Mouse (Mus musculus): ENCODE data around the gene Gm37240. TPM values are rescaled to one million over a fixed set of nuclear protein-coding genes. Genes with fewer than 3 reads are reported as not detected.

Gene Gm37240
- polyA plus RNA-seq, 1 experiment from 2014 or later: 0.82 TPM

DNA sequence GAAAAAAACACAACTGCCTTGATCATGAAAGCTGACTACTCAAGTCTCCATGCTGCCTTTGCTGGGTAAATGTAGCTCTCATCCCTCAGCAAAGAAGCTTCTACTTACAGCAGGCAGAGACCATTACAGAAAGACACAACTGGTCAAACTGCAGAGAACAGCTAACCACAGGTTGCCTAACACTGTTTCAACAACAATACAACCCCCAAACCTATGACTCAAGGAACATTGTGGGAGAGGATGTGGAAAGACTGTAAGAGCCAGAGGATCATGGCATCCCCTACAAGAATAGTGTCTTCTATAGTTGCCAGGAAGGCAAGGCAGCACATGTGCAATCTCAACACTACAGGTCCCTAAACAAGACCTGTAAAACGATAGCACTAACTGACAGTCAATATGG, 94.2 kb downstream of the Gm37240 start:
- no peak overlapping the region for H3K9ac ChIP-seq (ENCODE audit: low read length)
- H3K9me3 ChIP-seq (ENCODE audit: control insufficient read depth, low read length): no peaks in the 10 kb centered on the region
- ATAC-seq (ENCODE audit: insufficient read depth, low FRiP score, low TSS enrichment) (no peak), DNase-seq (ENCODE audit: low spot score) (no peak)
- no peak overlapping the region for H3K4me2 ChIP-seq (ENCODE audit: low read depth)
- no peak overlapping the region for H3K27ac ChIP-seq (ENCODE audit: low read depth, low read length)
- H3K27me3 ChIP-seq (ENCODE audit: control insufficient read depth, insufficient read depth, low read length): no peaks in the 10 kb centered on the region
- no peaks in the 10 kb centered on the region for H3K4me1 ChIP-seq (ENCODE audit: control insufficient read depth, insufficient read depth, low read length)
- 55% methylated on average over 1 of the region's 1 CpGs for WGBS
- H3K4me3 ChIP-seq (ENCODE audit: low read depth, low read length): no peak overlapping the region
- H3K36me3 ChIP-seq (ENCODE audit: control insufficient read depth, insufficient read depth, low read length): no peaks in the 10 kb centered on the region

DNA sequence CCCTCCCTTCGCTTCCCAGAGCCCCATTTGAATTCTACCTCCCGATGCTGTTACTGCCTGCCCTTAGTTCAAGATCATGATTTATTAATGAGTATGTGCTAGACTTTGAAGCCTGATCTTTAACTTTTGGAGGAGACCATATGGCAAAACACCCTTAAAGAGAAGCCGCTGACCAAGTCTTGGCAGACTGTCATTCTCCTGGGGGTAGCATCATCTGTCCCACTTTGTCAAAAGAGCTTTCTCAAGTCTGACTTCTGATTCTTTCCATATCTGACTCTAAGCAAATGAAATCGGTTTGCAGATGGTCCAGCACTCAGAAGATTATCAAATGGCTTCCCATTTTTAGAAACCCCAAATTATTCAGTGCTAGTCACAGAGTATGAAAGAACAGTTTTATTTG, 97.6 kb downstream of the Gm37240 start:
- Histone ChIP-seq H3K9me3 (ENCODE audit: control insufficient read depth, low read length) (no peaks in the 10 kb centered on the region), H3K4me3 (ENCODE audit: low read depth, low read length) (no peak overlapping the region), H3K4me2 (ENCODE audit: low read depth) (no peak overlapping the region), H3K36me3 (ENCODE audit: control insufficient read depth, insufficient read depth, low read length) (no peaks in the 10 kb centered on the region), H3K27ac (ENCODE audit: low read depth, low read length) (no peak overlapping the region), H3K27me3 (ENCODE audit: control insufficient read depth, insufficient read depth, low read length) (no peaks in the 10 kb centered on the region), H3K4me1 (ENCODE audit: control insufficient read depth, insufficient read depth, low read length) (no peaks in the 10 kb centered on the region), H3K9ac (ENCODE audit: low read length) (no peak overlapping the region)
- WGBS: 65% methylated on average over 4 of the region's 4 CpGs
- no peak for DNase-seq (ENCODE audit: low spot score)
- ATAC-seq (ENCODE audit: insufficient read depth, low FRiP score, low TSS enrichment): no peak

DNA sequence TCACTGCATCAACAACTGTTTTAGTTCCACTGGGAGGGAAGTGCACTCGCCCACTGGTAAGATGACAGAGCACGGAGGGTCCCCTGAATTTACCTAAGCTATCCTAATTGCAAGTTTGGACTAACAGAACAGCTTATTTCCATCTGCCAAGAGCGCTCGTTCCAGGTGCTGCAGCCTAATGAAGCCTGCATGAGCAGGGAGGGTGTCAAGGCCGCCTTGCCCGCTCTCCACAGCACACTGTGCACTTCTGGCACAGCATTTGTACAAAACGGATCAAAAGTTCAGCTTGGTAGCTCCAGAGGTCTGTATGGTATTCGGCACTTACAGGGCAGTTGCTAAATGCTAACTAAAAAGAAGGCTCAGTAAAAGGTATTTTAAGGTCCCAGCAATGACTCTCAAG, 100.8 kb downstream of the Gm37240 start:
- WGBS: 81% methylated on average over 8 of the region's 8 CpGs
- Histone ChIP-seq H3K36me3 (ENCODE audit: control insufficient read depth, insufficient read depth, low read length) (no peaks in the 10 kb centered on the region), H3K27me3 (ENCODE audit: control insufficient read depth, insufficient read depth, low read length) (no peaks in the 10 kb centered on the region), H3K4me1 (ENCODE audit: control insufficient read depth, insufficient read depth, low read length) (no peaks in the 10 kb centered on the region), H3K4me3 (ENCODE audit: low read depth, low read length) (no peak overlapping the region), H3K4me2 (ENCODE audit: low read depth) (no peak overlapping the region), H3K27ac (ENCODE audit: low read depth, low read length) (no peak overlapping the region), H3K9ac (ENCODE audit: low read length) (no peak overlapping the region), H3K9me3 (ENCODE audit: control insufficient read depth, low read length) (no peaks in the 10 kb centered on the region)
- DNase-seq (ENCODE audit: low spot score) (no peak), ATAC-seq (ENCODE audit: insufficient read depth, low FRiP score, low TSS enrichment) (no peak)

DNA sequence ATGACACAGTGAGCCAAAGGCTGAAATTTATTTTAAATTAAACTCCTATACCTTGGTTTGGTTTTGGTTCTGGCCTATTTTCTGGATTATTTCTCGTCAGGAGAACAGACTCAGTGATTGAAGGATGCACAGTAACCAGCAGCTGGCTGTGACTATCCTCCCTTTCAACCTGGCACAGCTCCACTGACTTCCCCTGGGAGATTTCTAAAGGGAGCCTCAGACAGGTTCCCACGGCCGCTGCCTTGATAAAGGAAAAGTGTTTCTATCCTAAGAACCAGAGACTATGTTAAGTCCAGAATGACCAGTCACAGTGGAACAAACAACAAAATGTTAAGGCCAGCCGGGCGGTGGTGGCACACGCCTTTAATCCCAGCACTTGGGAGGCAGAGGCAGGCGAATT, 106.4 kb downstream of the Gm37240 start:
- Histone ChIP-seq H3K4me3 (ENCODE audit: low read depth, low read length) (no peak overlapping the region), H3K9me3 (ENCODE audit: control insufficient read depth, low read length) (no peaks in the 10 kb centered on the region), H3K4me2 (ENCODE audit: low read depth) (no peak overlapping the region), H3K36me3 (ENCODE audit: control insufficient read depth, insufficient read depth, low read length) (no peaks in the 10 kb centered on the region), H3K4me1 (ENCODE audit: control insufficient read depth, insufficient read depth, low read length) (no peaks in the 10 kb centered on the region), H3K27ac (ENCODE audit: low read depth, low read length) (no peak overlapping the region), H3K27me3 (ENCODE audit: control insufficient read depth, insufficient read depth, low read length) (no peaks in the 10 kb centered on the region), H3K9ac (ENCODE audit: low read length) (no peak overlapping the region)
- DNase-seq (ENCODE audit: low spot score): no peak
- 77% methylated on average over 7 of the region's 7 CpGs for WGBS
- ATAC-seq (ENCODE audit: insufficient read depth, low FRiP score, low TSS enrichment): no peak

DNA sequence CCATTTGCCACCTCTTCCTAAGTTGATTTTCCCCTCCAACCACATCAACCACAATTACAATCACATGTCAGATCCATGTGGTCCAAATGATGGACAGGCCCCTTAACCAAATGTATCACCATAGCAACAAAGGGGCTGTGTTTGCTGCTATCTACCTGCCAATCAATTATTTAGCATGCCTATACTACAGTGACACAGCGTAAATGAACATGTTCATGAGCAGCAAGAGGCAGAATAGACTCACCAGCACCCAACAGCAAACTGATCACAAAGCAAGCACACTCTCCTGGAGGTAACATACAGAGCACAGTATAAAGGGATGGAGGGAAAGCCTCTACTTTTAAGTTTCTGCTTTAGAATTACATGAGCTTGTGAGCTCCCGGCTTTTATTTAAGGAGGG, 107.0 kb downstream of the Gm37240 start:
- H3K4me2 ChIP-seq (ENCODE audit: low read depth): no peak overlapping the region
- WGBS: 80% methylated on average over 2 of the region's 2 CpGs

DNA sequence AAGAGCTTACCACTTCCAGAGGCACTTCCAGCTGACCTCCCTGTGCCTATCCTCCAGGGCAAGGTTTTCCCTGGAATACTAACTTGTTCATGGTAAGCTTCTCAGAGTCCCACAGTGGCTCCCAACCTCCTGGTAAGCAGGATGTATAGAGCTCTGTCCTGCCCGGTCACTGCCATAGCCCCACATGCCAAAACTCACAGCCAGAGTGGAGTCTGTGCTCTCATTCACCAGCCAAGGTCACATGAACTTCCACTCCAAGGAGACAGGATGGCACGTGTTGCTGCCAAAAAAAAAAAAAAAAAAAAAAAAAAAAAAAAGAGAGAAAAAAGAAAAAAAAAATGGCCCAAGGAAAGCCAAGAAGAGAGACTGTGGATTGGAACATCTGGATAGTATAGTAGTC, 109.5 kb downstream of the Gm37240 start:
- Histone ChIP-seq H3K9ac (ENCODE audit: low read length) (no peak overlapping the region), H3K27me3 (ENCODE audit: control insufficient read depth, insufficient read depth, low read length) (no peaks in the 10 kb centered on the region), H3K4me2 (ENCODE audit: low read depth) (no peak overlapping the region), H3K4me1 (ENCODE audit: control insufficient read depth, insufficient read depth, low read length) (no peaks in the 10 kb centered on the region), H3K9me3 (ENCODE audit: control insufficient read depth, low read length) (no peaks in the 10 kb centered on the region), H3K36me3 (ENCODE audit: control insufficient read depth, insufficient read depth, low read length) (no peaks in the 10 kb centered on the region), H3K27ac (ENCODE audit: low read depth, low read length) (no peak overlapping the region), H3K4me3 (ENCODE audit: low read depth, low read length) (no peak overlapping the region)
- WGBS: 80% methylated on average over 2 of the region's 2 CpGs
- no peak for ATAC-seq (ENCODE audit: insufficient read depth, low FRiP score, low TSS enrichment)
- DNase-seq (ENCODE audit: low spot score): no peak

More for the DNA sequence above, 107.0 kb downstream of the Gm37240 start:
- H3K4me1 ChIP-seq (ENCODE audit: control insufficient read depth, insufficient read depth, low read length): no peaks in the 10 kb centered on the region
- H3K36me3 ChIP-seq (ENCODE audit: control insufficient read depth, insufficient read depth, low read length): no peaks in the 10 kb centered on the region
- DNase-seq (ENCODE audit: low spot score) (no peak), ATAC-seq (ENCODE audit: insufficient read depth, low FRiP score, low TSS enrichment) (no peak)
- no peaks in the 10 kb centered on the region for H3K9me3 ChIP-seq (ENCODE audit: control insufficient read depth, low read length)
- H3K9ac ChIP-seq (ENCODE audit: low read length): no peak overlapping the region
- H3K27me3 ChIP-seq (ENCODE audit: control insufficient read depth, insufficient read depth, low read length): no peaks in the 10 kb centered on the region
- no peak overlapping the region for H3K4me3 ChIP-seq (ENCODE audit: low read depth, low read length)
- no peak overlapping the region for H3K27ac ChIP-seq (ENCODE audit: low read depth, low read length)

DNA sequence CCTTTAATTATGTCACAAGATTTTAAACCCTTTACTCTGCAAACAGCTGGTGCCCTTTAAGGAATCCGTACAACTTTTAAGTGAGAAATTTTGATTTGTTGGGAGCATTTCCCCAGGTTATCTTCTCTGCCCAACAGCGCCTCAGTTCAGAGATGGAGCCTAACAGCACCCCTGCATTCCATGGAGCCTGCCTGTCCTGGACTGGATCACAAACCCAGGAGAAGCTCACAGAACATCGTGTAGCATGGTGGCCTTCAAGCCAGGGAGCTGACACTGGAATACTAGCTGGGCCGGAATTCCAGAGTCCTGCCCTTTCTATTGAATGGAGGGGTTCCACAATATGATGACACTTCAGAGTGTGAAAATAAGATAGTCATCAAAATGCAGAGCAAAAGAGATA, 110.0 kb downstream of the Gm37240 start:
- no peaks in the 10 kb centered on the region for H3K27me3 ChIP-seq (ENCODE audit: control insufficient read depth, insufficient read depth, low read length)
- no peak overlapping the region for H3K4me3 ChIP-seq (ENCODE audit: low read depth, low read length)
- no peaks in the 10 kb centered on the region for H3K4me1 ChIP-seq (ENCODE audit: control insufficient read depth, insufficient read depth, low read length)
- H3K9ac ChIP-seq (ENCODE audit: low read length): no peak overlapping the region
- 82% methylated on average over 4 of the region's 4 CpGs for WGBS
- H3K36me3 ChIP-seq (ENCODE audit: control insufficient read depth, insufficient read depth, low read length): no peaks in the 10 kb centered on the region
- H3K4me2 ChIP-seq (ENCODE audit: low read depth): no peak overlapping the region
- DNase-seq (ENCODE audit: low spot score) (no peak), ATAC-seq (ENCODE audit: insufficient read depth, low FRiP score, low TSS enrichment) (no peak)
- H3K27ac ChIP-seq (ENCODE audit: low read depth, low read length): no peak overlapping the region
- no peaks in the 10 kb centered on the region for H3K9me3 ChIP-seq (ENCODE audit: control insufficient read depth, low read length)

DNA sequence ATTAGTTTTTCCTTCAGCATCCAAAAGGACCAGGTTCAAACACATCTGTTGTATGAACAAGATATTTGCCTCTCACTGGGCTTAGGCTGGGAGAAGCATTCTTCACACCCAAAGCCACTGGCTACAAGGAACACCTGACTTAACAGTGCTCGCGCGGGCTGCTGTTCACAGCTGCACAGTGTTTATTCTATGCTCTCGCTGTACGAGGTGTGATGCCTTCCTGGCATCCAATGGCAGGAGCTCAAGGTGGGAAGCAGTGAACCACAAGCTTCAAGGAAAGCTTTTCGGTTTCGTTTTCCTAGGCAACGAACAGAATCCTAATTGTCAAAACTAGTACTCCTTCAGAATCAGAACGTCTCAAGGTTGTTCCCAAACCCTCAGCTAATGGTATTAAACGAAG, 110.6 kb downstream of the Gm37240 start:
- 71% methylated on average over 10 of the region's 10 CpGs for WGBS
- H3K9ac ChIP-seq (ENCODE audit: low read length): no peak overlapping the region
- no peaks in the 10 kb centered on the region for H3K36me3 ChIP-seq (ENCODE audit: control insufficient read depth, insufficient read depth, low read length)
- H3K9me3 ChIP-seq (ENCODE audit: control insufficient read depth, low read length): no peaks in the 10 kb centered on the region
- H3K27me3 ChIP-seq (ENCODE audit: control insufficient read depth, insufficient read depth, low read length): no peaks in the 10 kb centered on the region
- H3K4me1 ChIP-seq (ENCODE audit: control insufficient read depth, insufficient read depth, low read length): no peaks in the 10 kb centered on the region
- no peak overlapping the region for H3K4me3 ChIP-seq (ENCODE audit: low read depth, low read length)
- H3K27ac ChIP-seq (ENCODE audit: low read depth, low read length): no peak overlapping the region
- H3K4me2 ChIP-seq (ENCODE audit: low read depth): no peak overlapping the region
- ATAC-seq (ENCODE audit: insufficient read depth, low FRiP score, low TSS enrichment) (no peak), DNase-seq (ENCODE audit: low spot score) (no peak)

DNA sequence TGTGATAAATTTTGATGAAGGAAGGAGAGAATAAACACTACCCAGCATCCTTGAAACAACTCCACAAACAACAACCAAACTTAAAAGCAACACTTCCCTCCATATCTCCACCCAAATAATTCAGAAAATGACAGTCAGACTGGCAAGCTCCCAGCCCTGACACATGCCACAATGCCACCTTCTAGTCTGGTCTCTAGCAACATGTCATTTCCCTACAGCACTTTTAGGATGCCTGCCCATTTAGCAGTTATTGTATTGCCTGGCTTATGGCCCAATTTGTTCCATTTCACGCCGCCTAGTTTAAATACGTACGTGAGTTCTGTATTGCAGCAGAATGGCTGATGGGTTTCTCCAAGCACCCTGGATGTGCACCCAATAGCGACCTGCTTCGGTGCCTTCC, 111.2 kb downstream of the Gm37240 start:
- DNase-seq (ENCODE audit: low spot score): no peak

More for the DNA sequence above, 111.2 kb downstream of the Gm37240 start:
- Histone ChIP-seq H3K27ac (ENCODE audit: low read depth, low read length) (no peak overlapping the region), H3K4me2 (ENCODE audit: low read depth) (no peak overlapping the region), H3K9me3 (ENCODE audit: control insufficient read depth, low read length) (no peaks in the 10 kb centered on the region), H3K27me3 (ENCODE audit: control insufficient read depth, insufficient read depth, low read length) (no peaks in the 10 kb centered on the region), H3K9ac (ENCODE audit: low read length) (no peak overlapping the region), H3K4me1 (ENCODE audit: control insufficient read depth, insufficient read depth, low read length) (no peaks in the 10 kb centered on the region), H3K36me3 (ENCODE audit: control insufficient read depth, insufficient read depth, low read length) (no peaks in the 10 kb centered on the region), H3K4me3 (ENCODE audit: low read depth, low read length) (no peak overlapping the region)
- 67% methylated on average over 6 of the region's 6 CpGs for WGBS
- no peak for ATAC-seq (ENCODE audit: insufficient read depth, low FRiP score, low TSS enrichment)

Data from neural tube, embryonic 11.5 days (tissue).